ENCODE assay signal across 11 mouse cellular contexts in the genomic region with DNA sequence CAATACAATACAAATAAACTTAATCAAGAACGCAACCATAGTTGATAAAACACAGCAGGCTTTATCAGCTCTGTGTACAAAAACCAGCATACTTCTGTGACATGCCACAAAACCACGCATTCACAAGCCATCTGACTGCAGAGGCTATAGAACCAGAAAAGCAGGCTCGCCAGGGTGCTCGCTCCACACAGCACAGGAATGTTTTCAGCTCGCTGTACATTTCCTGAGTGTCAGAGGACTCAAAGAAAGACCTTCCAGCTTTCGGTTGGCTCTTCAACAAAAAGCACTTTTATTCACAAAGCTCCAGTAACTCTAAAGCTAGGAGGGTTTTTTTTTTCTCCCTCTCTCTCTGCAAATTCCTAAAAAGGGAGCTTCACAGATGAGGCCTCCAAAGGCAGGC. TPM values are rescaled to one million over a fixed set of nuclear protein-coding genes. Genes with fewer than 3 reads are reported as not detected.
DNase-seq lines count a peak whose midpoint lies in the region; ATAC-seq and TF ChIP-seq lines count a peak whose summit lies in the region.
"Had no signal": no experiment of that assay in that cellular context is flagged by ENCODE, and none has a peak within 500 bp of the region (broad histone marks: within the 10 kb centered on the region; RNA-seq: fewer than 3 reads in every experiment).

No protein-coding gene starts in this region.

- no peak for TF ChIP-seq POLR2A in kidney, adult 2 months (IDR thresholded peaks at IDR 0.05; ENCODE audit: low read depth, low read length)

- H3K27me3 ChIP-seq in kidney, adult 2 months (replicated peaks; ENCODE audit: control insufficient read depth, insufficient read depth, low read length) = no peaks in the 10 kb centered on the region
- H3K27me3 ChIP-seq in embryonic facial prominence, embryonic 10.5 days (replicated peaks; ENCODE audit: low read depth, poor library complexity, severe bottlenecking) = no peaks in the 10 kb centered on the region
- no peaks in the 10 kb centered on the region for H3K27me3 ChIP-seq in hindbrain, embryonic 16.5 days (replicated peaks; ENCODE audit: control insufficient read depth, insufficient read depth, low read length)
- H3K27me3 ChIP-seq in midbrain, embryonic 14.5 days (ENCODE audit: control insufficient read depth, insufficient read depth, low read length) = no peaks in the 10 kb centered on the region

- no peak for TF ChIP-seq CTCF in kidney, adult 2 months (conservative IDR thresholded peaks at IDR 0.05; ENCODE audit: insufficient read depth, insufficient read length, low read depth, low read length)

- WGBS in kidney, adult 2 months = 47% methylated on average over 6 of the region's 6 CpGs
- WGBS in embryonic facial prominence, embryonic 10.5 days = 44% methylated on average over 6 of the region's 6 CpGs
- 18% methylated on average over 6 of the region's 6 CpGs for WGBS in hindbrain, embryonic 16.5 days
- WGBS in midbrain, embryonic 14.5 days = 18% methylated on average over 6 of the region's 6 CpGs

- peak; percentile 73 for ATAC-seq in hindbrain, embryonic 16.5 days
- ATAC-seq in midbrain, embryonic 14.5 days (ENCODE audit: low FRiP score, low TSS enrichment) = no peak

- H3K27ac ChIP-seq in kidney, adult 2 months (ENCODE audit: insufficient read depth, low read depth, low read length) = peak overlapping the region; percentile 22; the same call in 1 of the 2 replicates
- peak overlapping the region; percentile 63; the same call in 1 of the 2 replicates for H3K27ac ChIP-seq in embryonic facial prominence, embryonic 10.5 days (replicated peaks)
- peak overlapping the region; percentile 69 for H3K27ac ChIP-seq in hindbrain, embryonic 16.5 days (ENCODE audit: low read depth, low read length)
- H3K27ac ChIP-seq in midbrain, embryonic 14.5 days (replicated peaks; ENCODE audit: low read depth, low read length) = peak overlapping the region; percentile 39

- H3K9me3 ChIP-seq in embryonic facial prominence, embryonic 10.5 days = no peaks in the 10 kb centered on the region
- H3K9me3 ChIP-seq in hindbrain, embryonic 16.5 days (ENCODE audit: control insufficient read depth, low read length) = no peaks in the 10 kb centered on the region
- H3K9me3 ChIP-seq in midbrain, embryonic 14.5 days (ENCODE audit: control insufficient read depth, low read length) = no peaks in the 10 kb centered on the region

- no peaks in the 10 kb centered on the region for H3K36me3 ChIP-seq in kidney, adult 2 months (ENCODE audit: control insufficient read depth, insufficient read depth, low read length)
- no peaks in the 10 kb centered on the region for H3K36me3 ChIP-seq in embryonic facial prominence, embryonic 10.5 days (replicated peaks)
- H3K36me3 ChIP-seq in hindbrain, embryonic 16.5 days (ENCODE audit: control insufficient read depth, insufficient read depth, low read length) = no peaks in the 10 kb centered on the region
- H3K36me3 ChIP-seq in midbrain, embryonic 14.5 days (ENCODE audit: control insufficient read depth, insufficient read depth, low read length) = no peaks in the 10 kb centered on the region

- no peak overlapping the region for H3K4me3 ChIP-seq in kidney, adult 2 months (ENCODE audit: insufficient read depth, low read depth, low read length)
- H3K4me3 ChIP-seq in embryonic facial prominence, embryonic 10.5 days = no peak overlapping the region
- no peak overlapping the region for H3K4me3 ChIP-seq in hindbrain, embryonic 16.5 days (ENCODE audit: low read length)
- H3K4me3 ChIP-seq in midbrain, embryonic 14.5 days (replicated peaks; ENCODE audit: low read depth, low read length) = no peak overlapping the region

- DNase-seq in kidney, adult 2 months = peak; percentile 43
- DNase-seq in kidney, postnatal 25 days = no peak
- DNase-seq in embryonic facial prominence, embryonic 10.5 days (ENCODE audit: low spot score) = peak; percentile 41
- DNase-seq in midbrain, embryonic 14.5 days = peak; percentile 54
- no peak for DNase-seq in ovary, adult 18-20 months (ENCODE audit: low spot score)
- no peak for DNase-seq in cerebellum, adult 11-12 months
- DNase-seq in thymus, postnatal 25 days = no peak
- DNase-seq: adrenal gland, postnatal 14 days; gastrocnemius, postnatal 36 days; left cerebral cortex, postnatal 4 days had no signal

- peak overlapping the region; percentile 38; the same call in 1 of the 2 replicates for H3K9ac ChIP-seq in hindbrain, embryonic 16.5 days (ENCODE audit: low read depth, low read length)
- no peak overlapping the region for H3K9ac ChIP-seq in midbrain, embryonic 14.5 days (replicated peaks; ENCODE audit: low read length)

- H3K4me2 ChIP-seq in hindbrain, embryonic 16.5 days (ENCODE audit: low read length) = peak overlapping the region; percentile 8
- 0 out of 2 replicates have a peak overlapping the region, but pooled peaks have one; percentile 4 for H3K4me2 ChIP-seq in midbrain, embryonic 14.5 days (ENCODE audit: low read length)

- H3K4me1 ChIP-seq in kidney, adult 2 months (ENCODE audit: control insufficient read depth, insufficient read depth, low read length) = peaks cover 19% of the 10 kb centered on the region
- H3K4me1 ChIP-seq in embryonic facial prominence, embryonic 10.5 days = peaks cover 25% of the 10 kb centered on the region
- H3K4me1 ChIP-seq in hindbrain, embryonic 16.5 days (ENCODE audit: control insufficient read depth, insufficient read depth, low read depth, low read length) = peaks cover 21% of the 10 kb centered on the region
- peaks cover 15% of the 10 kb centered on the region for H3K4me1 ChIP-seq in midbrain, embryonic 14.5 days (ENCODE audit: control insufficient read depth, insufficient read depth, low read length)

RNA-seq across cellular contexts. Expression of gene Ptprj, which starts 53.9 kb away (rescaled TPM):
- polyA plus RNA-seq in kidney, adult 2 months (2012; rRNA removed) = 18.9 and 23.2 TPM in 2 replicates
- 2.4 and 2.7 TPM in 2 replicates for polyA plus RNA-seq in embryonic facial prominence, embryonic 10.5 days (2016; fragmentation: Nextera tagmentation; extraction: Ambion mirVana)
- 6.0 and 6.8 TPM in 2 replicates for polyA plus RNA-seq in hindbrain, embryonic 16.5 days (2015; fragmentation: Nextera tagmentation; extraction: Ambion mirVana)
- 7.1 and 7.2 TPM in 2 replicates for polyA plus RNA-seq in midbrain, embryonic 14.5 days (2014; fragmentation: Nextera tagmentation; extraction: Ambion mirVana)

Comparison
In these comparisons a context has a peak if more than half of its experiments do, and no peak if none do; other contexts are left out.
1. DNase-seq: peak in kidney, adult 2 months (single experiment), embryonic facial prominence, embryonic 10.5 days (single experiment) and midbrain, embryonic 14.5 days (single experiment); none in kidney, postnatal 25 days (0 of 2), ovary, adult 18-20 months (single experiment), cerebellum, adult 11-12 months (single experiment) and thymus, postnatal 25 days (single experiment).
2. Peak in every context shown above with its lines, with median percentiles within 50 percentile points of each other: H3K27ac ChIP-seq.